Mouse (Mus musculus) heart, embryonic 13.5 days (tissue): ENCODE measurements at regions not wholly inside any gene's neighbourhood (a gene's known extent, or its start where the extent isn't known, plus 50 kb on each side); places are given as distances from the start of the nearest gene placed in this dataset.

ENCODE experiments used
- ATAC-seq: fragments of 200-750 bp; cut with Nextera tagmentation; 2 replicates; pipeline ENCODE4 v1.8.0; 2017; ENCODE audit warnings: moderate TSS enrichment; ENCODE audit not compliant: insufficient number of reproducible peaks, low FRiP score, low TSS enrichment; ENCODE audit errors: extremely low read depth
- H3K27ac ChIP-seq: fragments of 300-500 bp; sonication (generic); replicated peaks from 2 replicates; pipeline ENCODE4 v1.5.1; 2015; ENCODE audit warnings: moderate library complexity, mild to moderate bottlenecking, inconsistent platforms
- H3K27me3 ChIP-seq: fragments of 300-500 bp; sonication (generic); replicated peaks from 2 replicates; pipeline ENCODE4 v1.6.1; 2015; ENCODE audit warnings: mild to moderate bottlenecking, inconsistent platforms
- H3K36me3 ChIP-seq: fragments of 300-500 bp; sonication (generic); 2 replicates; pipeline ENCODE4 v1.6.1; 2015; ENCODE audit warnings: mild to moderate bottlenecking, inconsistent platforms
- H3K4me1 ChIP-seq: fragments of 300-500 bp; sonication (generic); 2 replicates; pipeline ENCODE4 v1.6.1; 2015; ENCODE audit warnings: inconsistent platforms
- H3K4me2 ChIP-seq: fragments of 300-500 bp; sonication (generic); 2 replicates; pipeline ENCODE4 v1.6.1; 2015; ENCODE audit warnings: inconsistent platforms, mild to moderate bottlenecking, moderate library complexity
- H3K4me3 ChIP-seq: fragments of 300-500 bp; sonication (generic); 2 replicates; pipeline ENCODE4 v1.5.1; 2015; ENCODE audit warnings: moderate library complexity, mild to moderate bottlenecking, inconsistent platforms
- H3K9ac ChIP-seq: fragments of 300-500 bp; sonication (generic); 2 replicates; pipeline ENCODE4 v1.6.1; 2015; ENCODE audit warnings: inconsistent platforms, mild to moderate bottlenecking, moderate library complexity
- H3K9me3 ChIP-seq: fragments of 300-500 bp; sonication (generic); 2 replicates; pipeline ENCODE4 v1.6.1; 2016; ENCODE audit warnings: inconsistent platforms
- WGBS: fragments of 180-500 bp; shearing (Covaris S2); methylation state at CpG from one replicate; pipeline ENCODE4 v1.1.7; 2015; ENCODE audit warnings: mixed read lengths; 5-methylcytosine and 5-hydroxymethylcytosine counted together

- 70% methylated on average over 7 of the region's 7 CpGs for WGBS
These were observed 137.2 kb downstream of the Cdh26 start for GRCm38 (mm10) chr2:178567493-178567892.

GRCm38 (mm10) chr2:178572301-178572700 lies 142.0 kb downstream of the Cdh26 start:
- H3K4me3 ChIP-seq = no peak overlapping the region
- H3K27me3 ChIP-seq = peaks cover 18% of the 10 kb centered on the region
- no peaks in the 10 kb centered on the region for H3K9me3 ChIP-seq
- H3K4me2 ChIP-seq = no peak overlapping the region
- 70% methylated on average over 5 of the region's 5 CpGs for WGBS
- no peak for ATAC-seq
- H3K4me1 ChIP-seq = peaks cover 12% of the 10 kb centered on the region
- no peaks in the 10 kb centered on the region for H3K36me3 ChIP-seq
- no peak overlapping the region for H3K27ac ChIP-seq
- no peak overlapping the region for H3K9ac ChIP-seq

More at GRCm38 (mm10) chr2:178567493-178567892, 137.2 kb downstream of the Cdh26 start:
- Histone ChIP-seq H3K4me3 (no peak overlapping the region), H3K4me1 (peaks cover 16% of the 10 kb centered on the region), H3K4me2 (no peak overlapping the region), H3K36me3 (no peaks in the 10 kb centered on the region), H3K27me3 (peaks cover 6% of the 10 kb centered on the region; the same call in 1 of the 2 replicates), H3K27ac (no peak overlapping the region), H3K9ac (no peak overlapping the region), H3K9me3 (no peaks in the 10 kb centered on the region)
- ATAC-seq = no peak

DNA sequence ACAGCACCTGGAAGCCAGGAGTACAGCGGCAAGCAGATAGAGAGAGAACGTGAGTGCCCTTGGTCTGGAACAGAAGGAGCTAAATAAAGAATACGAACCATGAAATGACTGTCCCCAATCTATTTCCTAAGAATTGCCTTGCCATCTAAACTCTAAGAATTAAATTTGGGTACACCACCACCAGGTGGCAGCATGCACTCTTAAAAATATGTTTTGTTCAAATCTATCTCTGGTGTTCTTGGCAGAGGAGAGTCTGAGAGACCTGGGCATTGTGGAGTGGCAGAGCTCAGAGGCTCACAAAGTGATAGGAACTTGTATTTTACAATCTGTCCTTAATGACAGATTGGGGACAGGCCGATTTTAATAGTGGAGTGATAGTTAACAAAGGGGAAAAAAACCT lies 144.5 kb downstream of the Cdh26 start:
- Histone ChIP-seq H3K9ac (no peak overlapping the region), H3K9me3 (no peaks in the 10 kb centered on the region), H3K4me1 (peaks cover 12% of the 10 kb centered on the region), H3K36me3 (no peaks in the 10 kb centered on the region), H3K27ac (no peak overlapping the region), H3K27me3 (peaks cover 26% of the 10 kb centered on the region), H3K4me3 (no peak overlapping the region), H3K4me2 (no peak overlapping the region)
- ATAC-seq = no peak
- 38% methylated on average over 4 of the region's 4 CpGs for WGBS

DNA sequence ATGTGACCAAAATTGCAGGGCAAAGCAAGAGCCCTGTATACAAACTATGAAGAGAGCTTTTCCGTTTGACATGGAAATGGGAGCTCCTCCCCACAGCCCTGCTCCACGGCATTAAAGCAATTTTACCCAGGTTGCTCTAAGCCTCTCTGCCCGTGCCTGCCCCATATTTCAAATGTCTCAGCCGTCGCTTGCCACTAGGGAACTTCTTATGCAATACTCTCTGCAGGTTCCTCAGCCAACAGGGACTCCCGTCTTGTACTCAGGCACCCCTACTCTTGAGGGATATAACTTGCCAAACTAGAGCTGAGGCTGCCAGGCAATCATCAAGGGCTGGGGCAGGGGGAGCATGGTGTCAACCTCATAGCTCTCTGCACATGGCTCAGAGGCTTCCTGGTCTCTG lies 145.1 kb downstream of the Cdh26 start:
- Histone ChIP-seq H3K4me1 (peaks cover 12% of the 10 kb centered on the region), H3K36me3 (no peaks in the 10 kb centered on the region), H3K4me3 (no peak overlapping the region), H3K9me3 (no peaks in the 10 kb centered on the region), H3K27ac (no peak overlapping the region), H3K27me3 (peaks cover 26% of the 10 kb centered on the region), H3K4me2 (no peak overlapping the region), H3K9ac (no peak overlapping the region)
- ATAC-seq = no peak
- WGBS = 61% methylated on average over 6 of the region's 6 CpGs

DNA sequence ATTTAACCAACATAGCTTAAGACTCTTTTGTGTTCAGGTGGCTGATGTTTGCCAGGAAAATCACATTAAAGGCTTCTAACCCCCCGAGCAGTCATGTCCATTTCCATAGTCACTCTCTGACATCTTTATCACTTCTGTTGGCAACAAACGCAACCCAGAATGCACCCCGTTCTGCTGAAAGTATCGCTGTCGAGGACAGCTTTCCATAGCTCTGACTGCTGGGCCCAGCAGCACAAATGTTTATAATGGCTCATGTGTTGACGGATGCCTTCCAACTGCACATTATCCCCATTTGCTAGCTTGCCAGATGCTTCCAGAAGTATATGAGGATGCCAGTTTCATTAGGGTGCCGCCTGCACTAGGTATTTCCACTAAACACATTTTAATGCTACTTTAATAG lies 145.7 kb downstream of the Cdh26 start:
- no peak for ATAC-seq
- Histone ChIP-seq H3K9ac (no peak overlapping the region), H3K27ac (no peak overlapping the region), H3K4me2 (no peak overlapping the region), H3K9me3 (no peaks in the 10 kb centered on the region), H3K36me3 (no peaks in the 10 kb centered on the region), H3K4me1 (peaks cover 12% of the 10 kb centered on the region), H3K27me3 (peaks cover 26% of the 10 kb centered on the region), H3K4me3 (no peak overlapping the region)
- 48% methylated on average over 7 of the region's 7 CpGs for WGBS

GRCm38 (mm10) chr2:178579571-178579970 lies 149.2 kb downstream of the Cdh26 start:
- Histone ChIP-seq H3K27ac (no peak overlapping the region), H3K4me1 (peaks cover 12% of the 10 kb centered on the region), H3K4me2 (no peak overlapping the region), H3K36me3 (no peaks in the 10 kb centered on the region), H3K27me3 (0 out of 2 replicates have a peak, but pooled peaks cover 8% of the 10 kb centered on the region), H3K4me3 (no peak overlapping the region), H3K9ac (no peak overlapping the region), H3K9me3 (no peaks in the 10 kb centered on the region)
- WGBS = 51% methylated on average over 6 of the region's 6 CpGs
- ATAC-seq = no peak

DNA sequence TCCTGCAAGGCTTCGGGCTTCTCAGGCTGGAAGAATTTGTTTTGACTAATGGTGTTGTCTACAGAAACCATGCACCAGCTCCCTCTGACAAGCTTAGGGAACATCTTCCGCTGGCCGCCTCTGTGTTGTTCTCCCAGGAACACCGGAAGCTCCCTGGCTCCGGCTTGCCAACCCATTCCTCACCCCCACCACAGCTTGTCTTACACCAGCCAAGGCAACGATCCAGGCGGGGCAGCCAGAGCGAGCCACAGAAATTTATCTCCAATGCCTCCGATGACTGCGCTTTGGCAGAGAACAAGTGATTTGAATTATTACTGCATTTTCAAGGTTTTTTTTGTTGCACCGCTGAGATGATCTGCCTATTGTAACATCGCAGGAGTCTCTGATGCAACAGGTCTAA lies 151.0 kb downstream of the Cdh26 start:
- Histone ChIP-seq H3K27me3 (0 out of 2 replicates have a peak, but pooled peaks cover 8% of the 10 kb centered on the region), H3K9me3 (no peaks in the 10 kb centered on the region)
- ATAC-seq = no peak

GRCm38 (mm10) chr2:178584970-178585566 lies 154.7 kb downstream of the Cdh26 start:
- no peak for ATAC-seq

More for the DNA sequence above, 151.0 kb downstream of the Cdh26 start:
- no peak overlapping the region for H3K27ac ChIP-seq
- WGBS = 76% methylated on average over 12 of the region's 12 CpGs
- no peak overlapping the region for H3K9ac ChIP-seq
- no peaks in the 10 kb centered on the region for H3K36me3 ChIP-seq
- no peak overlapping the region for H3K4me3 ChIP-seq
- H3K4me1 ChIP-seq = 0 out of 2 replicates have a peak, but pooled peaks cover 2% of the 10 kb centered on the region
- no peak overlapping the region for H3K4me2 ChIP-seq

DNA sequence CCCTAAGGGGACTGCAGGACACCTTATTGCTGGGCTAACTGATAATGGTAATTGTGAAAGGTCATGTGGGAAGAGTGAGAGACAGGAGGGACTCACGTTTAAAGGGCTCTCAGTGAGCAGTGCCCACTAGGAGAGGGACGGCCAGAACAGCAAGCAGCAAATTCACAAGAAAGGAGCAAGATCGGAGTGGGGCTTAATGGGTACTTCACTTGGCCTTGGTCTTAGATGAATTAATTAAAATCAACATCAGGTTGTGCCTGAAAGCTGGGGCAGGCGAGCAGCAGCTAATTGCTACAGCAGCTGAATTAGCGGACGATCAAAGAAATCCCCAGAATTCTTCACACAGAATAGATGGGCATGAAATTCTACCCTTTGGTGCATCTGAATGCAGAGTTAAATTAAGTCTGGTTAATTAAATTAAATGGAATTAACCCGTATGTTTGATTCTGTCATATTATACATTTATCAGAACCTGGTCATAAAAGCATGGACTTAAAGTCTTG lies 156.9 kb downstream of the Cdh26 start:
- Histone ChIP-seq H3K4me1 (no peaks in the 10 kb centered on the region), H3K9ac (no peak overlapping the region), H3K4me3 (no peak overlapping the region), H3K9me3 (no peaks in the 10 kb centered on the region), H3K27me3 (no peaks in the 10 kb centered on the region; the same call in 1 of the 2 replicates), H3K4me2 (no peak overlapping the region), H3K36me3 (no peaks in the 10 kb centered on the region), H3K27ac (no peak overlapping the region)
- no peak for ATAC-seq
- WGBS = 76% methylated on average over 7 of the region's 7 CpGs

More at GRCm38 (mm10) chr2:178584970-178585566, 154.7 kb downstream of the Cdh26 start:
- no peak overlapping the region for H3K27ac ChIP-seq
- no peaks in the 10 kb centered on the region; the same call in 1 of the 2 replicates for H3K27me3 ChIP-seq
- no peaks in the 10 kb centered on the region for H3K4me1 ChIP-seq
- no peak overlapping the region for H3K9ac ChIP-seq
- WGBS = 64% methylated on average over 5 of the region's 5 CpGs
- H3K4me2 ChIP-seq = no peak overlapping the region
- H3K9me3 ChIP-seq = no peaks in the 10 kb centered on the region
- no peak overlapping the region for H3K4me3 ChIP-seq
- H3K36me3 ChIP-seq = no peaks in the 10 kb centered on the region

DNA sequence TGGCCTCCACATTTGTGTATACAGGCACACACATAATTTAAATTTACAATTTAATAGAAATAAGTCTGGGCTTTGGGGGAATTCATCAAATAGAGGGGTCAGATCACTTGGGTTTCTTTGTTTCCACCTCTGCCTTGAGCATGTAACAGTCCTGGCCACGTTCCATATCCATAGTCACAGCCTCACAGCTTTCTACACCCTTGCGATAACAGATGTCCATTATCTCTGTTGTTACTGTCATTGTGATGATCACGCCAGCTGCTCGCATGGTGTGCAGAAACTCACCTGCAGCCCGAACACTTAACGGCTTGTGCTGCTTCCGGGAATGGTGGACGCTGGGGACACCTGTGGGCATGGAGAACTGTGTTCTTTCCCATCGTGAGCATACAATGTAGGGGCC lies 163.4 kb downstream of the Cdh26 start:
- no peaks in the 10 kb centered on the region for H3K36me3 ChIP-seq
- H3K27me3 ChIP-seq = no peaks in the 10 kb centered on the region
- H3K4me2 ChIP-seq = peak overlapping the region; percentile 1; the same call in 1 of the 2 replicates
- no peaks in the 10 kb centered on the region for H3K9me3 ChIP-seq
- no peak overlapping the region for H3K9ac ChIP-seq
- no peak overlapping the region for H3K4me3 ChIP-seq
- H3K27ac ChIP-seq = no peak overlapping the region
- H3K4me1 ChIP-seq = peaks cover 11% of the 10 kb centered on the region
- no peak for ATAC-seq
- WGBS = 61% methylated on average over 9 of the region's 9 CpGs

DNA sequence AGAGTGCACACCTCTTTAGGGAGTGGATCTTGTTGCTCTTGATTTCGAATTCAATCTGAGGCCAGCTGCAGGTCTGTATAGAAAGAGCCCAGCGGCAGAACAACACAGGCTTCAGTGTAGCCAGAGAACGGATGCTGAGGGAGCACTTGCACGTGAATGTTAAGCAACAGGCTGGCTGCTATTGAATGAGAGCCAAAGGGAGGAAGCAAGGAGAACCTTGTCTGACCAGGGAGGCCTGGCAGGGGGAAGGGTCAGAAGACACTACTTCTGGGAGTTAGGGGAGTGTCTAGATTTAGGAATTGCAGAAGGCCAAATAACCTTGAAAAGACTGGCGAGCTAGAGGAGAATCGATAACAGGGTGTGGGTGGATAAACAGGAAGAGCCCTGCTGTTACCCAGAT lies 163.8 kb downstream of the Cdh26 start:
- Histone ChIP-seq H3K4me1 (peaks cover 11% of the 10 kb centered on the region), H3K36me3 (no peaks in the 10 kb centered on the region), H3K4me2 (peak overlapping the region; percentile 1; the same call in 1 of the 2 replicates), H3K27me3 (no peaks in the 10 kb centered on the region), H3K9ac (no peak overlapping the region), H3K9me3 (no peaks in the 10 kb centered on the region), H3K4me3 (no peak overlapping the region), H3K27ac (no peak overlapping the region)
- ATAC-seq = no peak
- 33% methylated on average over 6 of the region's 6 CpGs for WGBS
